Comparison of ENCODE assay signal across 16 mouse cellular contexts in the genomic region with DNA sequence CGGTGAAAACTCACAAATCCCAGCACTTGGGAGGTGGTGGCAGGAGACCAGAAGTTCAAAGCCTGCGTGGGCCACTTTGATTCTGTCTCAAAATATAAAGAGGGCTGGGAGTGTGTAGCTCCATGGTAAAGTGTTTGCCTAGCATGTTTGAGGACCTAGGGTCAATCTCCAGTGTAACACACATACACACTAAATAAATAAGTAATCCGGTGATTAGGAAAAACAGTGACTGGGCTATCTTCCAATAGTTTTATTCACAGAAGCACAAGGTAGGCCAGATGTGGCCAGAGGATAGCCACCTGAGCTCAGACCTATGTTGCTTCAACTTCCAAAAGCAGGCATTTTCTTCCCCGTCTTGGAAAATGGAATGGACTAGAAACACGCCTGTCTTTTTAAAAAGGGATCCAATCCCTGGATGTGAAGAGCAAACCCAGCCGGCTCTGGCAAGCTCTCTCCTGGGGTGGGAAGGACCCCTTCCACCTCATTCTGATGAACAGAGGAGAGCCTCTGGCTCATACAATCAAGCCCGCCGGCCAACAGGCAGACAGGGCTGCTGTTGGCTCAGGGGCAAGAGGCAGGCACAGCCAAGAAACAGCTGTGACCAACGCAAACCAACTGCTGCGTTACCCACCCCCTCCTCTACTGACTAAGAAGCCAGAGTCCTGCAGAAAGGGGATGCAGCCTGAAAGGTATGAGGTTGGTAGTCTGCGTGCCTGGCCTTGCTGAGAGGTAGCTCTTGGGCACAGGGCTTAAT.
DNase-seq lines count a peak whose midpoint lies in the region; ATAC-seq lines count a peak whose summit lies in the region.
"Had no signal": no experiment of that assay in that cellular context is flagged by ENCODE, and none has a peak within 500 bp of the region (broad histone marks: within the 10 kb centered on the region; RNA-seq: fewer than 3 reads in every experiment).

No protein-coding gene starts in this region.

- DNase-seq in gastrocnemius, postnatal 14 days = peak; percentile 62
- no peak for DNase-seq in gastrocnemius, postnatal 36 days
- DNase-seq in liver, embryonic 11.5 days (ENCODE audit: low spot score) = no peak
- DNase-seq in embryonic facial prominence, embryonic 10.5 days (ENCODE audit: low spot score) = no peak
- DNase-seq in lung, postnatal 10 days = peak; percentile 79
- no peak for DNase-seq in yolk sac, embryonic 10.5 days (ENCODE audit: low spot score)
- DNase-seq in left cerebral cortex, postnatal 14 days (ENCODE audit: low spot score in 2 of 2) = no peak
- DNase-seq: B cell, adult 2 months; cerebellum, adult 18-20 months; embryo, embryonic 11 days; thymus, postnatal 25 days had no signal

- H3K4me3 ChIP-seq in liver, embryonic 16.5 days (ENCODE audit: low read depth, low read length) = no peak overlapping the region
- no peak overlapping the region for H3K4me3 ChIP-seq in liver, embryonic 11.5 days (ENCODE audit: low read depth, low read length)
- no peak overlapping the region for H3K4me3 ChIP-seq in embryonic facial prominence, embryonic 10.5 days
- H3K4me3 ChIP-seq: forebrain, embryonic 13.5 days; heart, embryonic 13.5 days; hindbrain, embryonic 15.5 days had no signal

- H3K4me2 ChIP-seq in liver, embryonic 16.5 days (ENCODE audit: low read depth, low read length) = no peak overlapping the region
- H3K4me2 ChIP-seq in liver, embryonic 11.5 days = no peak overlapping the region
- H3K4me2 ChIP-seq: forebrain, embryonic 13.5 days; heart, embryonic 13.5 days; hindbrain, embryonic 15.5 days had no signal

- H3K9me3 ChIP-seq in liver, embryonic 16.5 days (replicated peaks; ENCODE audit: control insufficient read depth, low read length) = no peaks in the 10 kb centered on the region
- H3K9me3 ChIP-seq in liver, embryonic 11.5 days (ENCODE audit: control insufficient read depth, low read length) = no peaks in the 10 kb centered on the region
- H3K9me3 ChIP-seq in embryonic facial prominence, embryonic 10.5 days = no peaks in the 10 kb centered on the region
- H3K9me3 ChIP-seq: forebrain, embryonic 13.5 days; heart, embryonic 13.5 days; hindbrain, embryonic 15.5 days had no signal

- no peak overlapping the region for H3K27ac ChIP-seq in liver, embryonic 16.5 days (ENCODE audit: low read length)
- no peak overlapping the region for H3K27ac ChIP-seq in liver, embryonic 11.5 days (ENCODE audit: low read depth, low read length)
- peak overlapping the region; percentile 48 for H3K27ac ChIP-seq in embryonic facial prominence, embryonic 10.5 days (replicated peaks)
- H3K27ac ChIP-seq: forebrain, embryonic 13.5 days; heart, embryonic 13.5 days; hindbrain, embryonic 15.5 days had no signal

- intact Hi-C loops in gastrocnemius, postnatal 14 days (cut with DNase I; ENCODE audit: low total_unique reads) = no loop called here
- intact Hi-C loops in gastrocnemius, postnatal 36 days (cut with DNase I) = no loop called here
- intact Hi-C loops in left cerebral cortex, postnatal 14 days (cut with DNase I) = no loop called here

- no peaks in the 10 kb centered on the region for H3K36me3 ChIP-seq in liver, embryonic 16.5 days (ENCODE audit: control insufficient read depth, insufficient read depth)
- no peaks in the 10 kb centered on the region for H3K36me3 ChIP-seq in liver, embryonic 11.5 days (ENCODE audit: control insufficient read depth, insufficient read depth, low read length)
- H3K36me3 ChIP-seq in embryonic facial prominence, embryonic 10.5 days (replicated peaks) = no peaks in the 10 kb centered on the region
- H3K36me3 ChIP-seq: hindbrain, embryonic 15.5 days had no signal

- no peak overlapping the region for H3K9ac ChIP-seq in liver, embryonic 16.5 days (ENCODE audit: low read depth, low read length)
- no peak overlapping the region for H3K9ac ChIP-seq in liver, embryonic 11.5 days (ENCODE audit: low read depth, low read length)
- H3K9ac ChIP-seq: forebrain, embryonic 13.5 days; heart, embryonic 13.5 days; hindbrain, embryonic 15.5 days had no signal

- ATAC-seq in liver, embryonic 16.5 days (ENCODE audit: low read depth) = peak; percentile 36
- no peak for ATAC-seq in liver, embryonic 11.5 days (replicated peaks; ENCODE audit: low FRiP score)
- ATAC-seq: activated CD4-positive, CD25-positive, alpha-beta regulatory T cell, adult 4 months; forebrain, embryonic 13.5 days had no signal

- WGBS in liver, embryonic 16.5 days (ENCODE audit: insufficient replicate concordance) = 67% methylated on average over 11 of the region's 11 CpGs
- WGBS in liver, embryonic 11.5 days = 79% methylated on average over 11 of the region's 11 CpGs
- WGBS in embryonic facial prominence, embryonic 10.5 days = 62% methylated on average over 11 of the region's 11 CpGs

- H3K4me1 ChIP-seq in liver, embryonic 16.5 days (ENCODE audit: control insufficient read depth, low read depth, low read length) = peaks cover 5% of the 10 kb centered on the region
- peaks cover 29% of the 10 kb centered on the region; the same call in 1 of the 2 replicates for H3K4me1 ChIP-seq in liver, embryonic 11.5 days (replicated peaks; ENCODE audit: control insufficient read depth, insufficient read depth, low read length)
- peaks cover 85% of the 10 kb centered on the region for H3K4me1 ChIP-seq in embryonic facial prominence, embryonic 10.5 days

- H3K27me3 ChIP-seq in liver, embryonic 16.5 days (ENCODE audit: control insufficient read depth, insufficient read depth, low read depth, low read length) = no peaks in the 10 kb centered on the region
- H3K27me3 ChIP-seq in liver, embryonic 11.5 days (replicated peaks; ENCODE audit: control insufficient read depth, insufficient read depth, low read length) = no peaks in the 10 kb centered on the region
- no peaks in the 10 kb centered on the region for H3K27me3 ChIP-seq in embryonic facial prominence, embryonic 10.5 days (replicated peaks; ENCODE audit: low read depth, poor library complexity, severe bottlenecking)
- H3K27me3 ChIP-seq: forebrain, embryonic 13.5 days; heart, embryonic 13.5 days; hindbrain, embryonic 15.5 days had no signal

Comparison
In these comparisons a context has a peak if more than half of its experiments do, and no peak if none do; other contexts are left out.
1. DNase-seq: peak in gastrocnemius, postnatal 14 days (single experiment) and lung, postnatal 10 days (single experiment); none in gastrocnemius, postnatal 36 days (0 of 2), liver, embryonic 11.5 days (single experiment), embryonic facial prominence, embryonic 10.5 days (single experiment), yolk sac, embryonic 10.5 days (single experiment) and left cerebral cortex, postnatal 14 days (0 of 2).